In genomic region chr2:146278381-146278780, GRCm38 (mm10) we compare ENCODE assay signal across 14 mouse cellular contexts. TPM values are rescaled to one million over a fixed set of nuclear protein-coding genes. Genes with fewer than 3 reads are reported as not detected.
DNase-seq lines count a peak whose midpoint lies in the region; ATAC-seq and TF ChIP-seq lines count a peak whose summit lies in the region.
"Had no signal": no experiment of that assay in that cellular context is flagged by ENCODE, and none has a peak within 500 bp of the region (broad histone marks: within the 10 kb centered on the region; RNA-seq: fewer than 3 reads in every experiment).

No protein-coding gene starts in this region.

- TF ChIP-seq EP300 in ES-Bruce4 (IDR thresholded peaks at IDR 0.05; ENCODE audit: insufficient read depth, low read depth, low read length), result no peak

- no peak for TF ChIP-seq POLR2A in ES-Bruce4 (IDR thresholded peaks at IDR 0.05; ENCODE audit: insufficient read depth, low read length)

- H3K4me2 ChIP-seq in embryonic facial prominence, embryonic 15.5 days (replicated peaks), result no peak overlapping the region
- no peak overlapping the region for H3K4me2 ChIP-seq in intestine, postnatal 0 days (replicated peaks; ENCODE audit: low read depth)
- H3K4me2 ChIP-seq: embryonic facial prominence, embryonic 13.5 days had no signal

- ATAC-seq in embryonic facial prominence, embryonic 15.5 days (ENCODE audit: insufficient number of reproducible peaks, low FRiP score, low TSS enrichment, low read depth), result 0 out of 2 replicates have a peak, but pooled peaks have one; percentile 39
- ATAC-seq in intestine, postnatal 0 days, result peak; percentile 80

- 61% methylated on average over 5 of the region's 5 CpGs for WGBS in heart, embryonic 10.5 days
- 42% methylated on average over 5 of the region's 5 CpGs for WGBS in embryonic facial prominence, embryonic 15.5 days
- WGBS in intestine, postnatal 0 days, result 25% methylated on average over 5 of the region's 5 CpGs

- intact Hi-C loops in left cerebral cortex, postnatal 25 days (cut with DNase I), result no loop called here

- H3K4me3 ChIP-seq in heart, embryonic 10.5 days, result no peak overlapping the region
- H3K4me3 ChIP-seq in ES-Bruce4 (ENCODE audit: low read depth, low read length), result no peak overlapping the region
- H3K4me3 ChIP-seq in embryonic facial prominence, embryonic 15.5 days (replicated peaks), result no peak overlapping the region
- H3K4me3 ChIP-seq in intestine, postnatal 0 days (ENCODE audit: low read depth, low read length), result no peak overlapping the region
- H3K4me3 ChIP-seq: embryonic facial prominence, embryonic 13.5 days had no signal

- peaks cover 5% of the 10 kb centered on the region for H3K4me1 ChIP-seq in heart, embryonic 10.5 days
- no peaks in the 10 kb centered on the region for H3K4me1 ChIP-seq in ES-Bruce4 (ENCODE audit: control insufficient read depth, insufficient read depth, low read length)
- peaks cover 6% of the 10 kb centered on the region; the same call in 1 of the 2 replicates for H3K4me1 ChIP-seq in embryonic facial prominence, embryonic 15.5 days
- no peaks in the 10 kb centered on the region for H3K4me1 ChIP-seq in intestine, postnatal 0 days (replicated peaks; ENCODE audit: control insufficient read depth, insufficient read depth, low read length)

- no peak overlapping the region; the same call in 1 of the 2 replicates for H3K9ac ChIP-seq in ES-Bruce4 (ENCODE audit: low read depth, poor library complexity, severe bottlenecking)
- no peak overlapping the region for H3K9ac ChIP-seq in embryonic facial prominence, embryonic 15.5 days
- no peak overlapping the region for H3K9ac ChIP-seq in intestine, postnatal 0 days (ENCODE audit: low read depth, low read length)
- H3K9ac ChIP-seq: embryonic facial prominence, embryonic 13.5 days had no signal

- no peaks in the 10 kb centered on the region for H3K9me3 ChIP-seq in heart, embryonic 10.5 days
- H3K9me3 ChIP-seq in ES-Bruce4 (replicated peaks; ENCODE audit: control insufficient read depth, insufficient read depth, low read length, poor library complexity, severe bottlenecking), result peaks cover 4% of the 10 kb centered on the region
- H3K9me3 ChIP-seq in embryonic facial prominence, embryonic 15.5 days (replicated peaks), result no peaks in the 10 kb centered on the region
- H3K9me3 ChIP-seq in intestine, postnatal 0 days (ENCODE audit: control insufficient read depth), result no peaks in the 10 kb centered on the region
- H3K9me3 ChIP-seq: embryonic facial prominence, embryonic 13.5 days had no signal

- H3K27me3 ChIP-seq in heart, embryonic 10.5 days (ENCODE audit: insufficient read depth, poor library complexity, severe bottlenecking), result no peaks in the 10 kb centered on the region
- H3K27me3 ChIP-seq in ES-Bruce4 (ENCODE audit: control insufficient read depth, insufficient read depth, low read length, poor library complexity, severe bottlenecking), result no peaks in the 10 kb centered on the region
- no peaks in the 10 kb centered on the region for H3K27me3 ChIP-seq in embryonic facial prominence, embryonic 15.5 days
- no peaks in the 10 kb centered on the region for H3K27me3 ChIP-seq in intestine, postnatal 0 days (replicated peaks; ENCODE audit: control insufficient read depth, insufficient read depth, low read length)
- H3K27me3 ChIP-seq: embryonic facial prominence, embryonic 13.5 days had no signal

- no peak for TF ChIP-seq CTCF in ES-Bruce4 (IDR thresholded peaks at IDR 0.05; ENCODE audit: low read depth, low read length)
- TF ChIP-seq CTCF in intestine, postnatal 0 days (IDR thresholded peaks at IDR 0.05; ENCODE audit: low read depth), result no peak

- DNase-seq in heart, adult 18-20 months, result peak; percentile 55 to 65
- DNase-seq in heart, embryonic 10.5 days (ENCODE audit: low spot score), result no peak
- no peak for DNase-seq in left cerebral cortex, postnatal 25 days (ENCODE audit: low spot score in 2 of 2)
- DNase-seq in cerebellum, adult 8-10 months, result no peak
- no peak for DNase-seq in embryo, embryonic 10 days (ENCODE audit: low spot score)
- DNase-seq: gastrocnemius, postnatal 14 days; right cerebral cortex, postnatal 25 days had no signal

- no peaks in the 10 kb centered on the region for H3K36me3 ChIP-seq in heart, embryonic 10.5 days
- H3K36me3 ChIP-seq in ES-Bruce4 (ENCODE audit: control insufficient read depth, insufficient read depth, low read length, poor library complexity, severe bottlenecking), result no peaks in the 10 kb centered on the region
- H3K36me3 ChIP-seq in embryonic facial prominence, embryonic 15.5 days, result no peaks in the 10 kb centered on the region
- no peaks in the 10 kb centered on the region for H3K36me3 ChIP-seq in intestine, postnatal 0 days (ENCODE audit: control insufficient read depth, insufficient read depth)
- H3K36me3 ChIP-seq: embryonic facial prominence, embryonic 13.5 days had no signal

- H3K27ac ChIP-seq in heart, embryonic 10.5 days, result no peak overlapping the region
- peak overlapping the region; percentile 24; the same call in 1 of the 2 replicates for H3K27ac ChIP-seq in ES-Bruce4 (ENCODE audit: insufficient read depth, low read length)
- no peak overlapping the region for H3K27ac ChIP-seq in embryonic facial prominence, embryonic 15.5 days (replicated peaks)
- H3K27ac ChIP-seq in intestine, postnatal 0 days (ENCODE audit: low read depth, low read length), result no peak overlapping the region
- H3K27ac ChIP-seq: embryonic facial prominence, embryonic 13.5 days had no signal

RNA-seq across cellular contexts. Expression of gene Insm1, which starts 56.7 kb away (rescaled TPM):
- total RNA-seq in heart, adult 18-20 months (2021), result under 1 TPM in 1 of 2 experiments, not detected in 1; 0.15 TPM
- polyA plus RNA-seq in heart, embryonic 10.5 days (2016; fragmentation: Nextera tagmentation; extraction: Ambion mirVana), result 0.04 and 0.05 TPM in 2 replicates
- 0.90 and 0.93 TPM in 2 replicates for polyA plus RNA-seq in ES-Bruce4 (2011; ENCODE audit: insufficient read depth, insufficient read length, low read depth, missing spikeins)
- polyA plus RNA-seq in embryonic facial prominence, embryonic 15.5 days (2015; fragmentation: Nextera tagmentation; extraction: Ambion mirVana), result 1.4 and 1.7 TPM in 2 replicates
- 0.43 and 0.48 TPM in 2 replicates for polyA plus RNA-seq in intestine, postnatal 0 days (2015; fragmentation: Nextera tagmentation; extraction: Ambion mirVana)
- 1 to 10 TPM; 4.0 to 4.2 TPM for total RNA-seq in left cerebral cortex, postnatal 25 days (2021)
- total RNA-seq: gastrocnemius, postnatal 14 days had no signal
- polyA plus RNA-seq: kidney, embryonic 14.5 days; lung, embryonic 16.5 days; testis, adult 2 months had no signal

Comparison
In these comparisons a context has a peak if more than half of its experiments do, and no peak if none do; other contexts are left out.
1. DNase-seq: peak in heart, adult 18-20 months (2 of 2); none in heart, embryonic 10.5 days (single experiment), left cerebral cortex, postnatal 25 days (0 of 2), cerebellum, adult 8-10 months (single experiment) and embryo, embryonic 10 days (single experiment).